Mouse (Mus musculus) thymus, adult 2 months (tissue): Measurements from ENCODE around the gene Zer1.

ENCODE experiments used
- CTCF ChIP-seq: fragments of 200-500 bp; IDR thresholded peaks from 2 replicates; pipeline ENCODE4 v1.5.1; 2012; ENCODE audit warnings: mild to moderate bottlenecking, control low read depth, low read length, moderate library complexity, borderline replicate concordance; ENCODE audit not compliant: control insufficient read depth, poor library complexity, insufficient read depth; ENCODE audit errors: extremely low read depth
- POLR2A ChIP-seq: fragments of 200-500 bp; IDR thresholded peaks from 2 replicates; pipeline ENCODE4 v1.6.1; 2012; ENCODE audit warnings: mild to moderate bottlenecking, low read length, control low read depth, moderate library complexity; ENCODE audit not compliant: control insufficient read depth, poor library complexity, insufficient read depth; ENCODE audit errors: extremely low read depth

- TF ChIP-seq POLR2A = no peak
- TF ChIP-seq CTCF = no peak
Measured at GRCm38 (mm10) chr2:30048101-30048501, 76.3 kb downstream of the Zer1 start.
